Mouse (Mus musculus): ENCODE data around the gene Kirrel3.

Gene Kirrel3

DNA sequence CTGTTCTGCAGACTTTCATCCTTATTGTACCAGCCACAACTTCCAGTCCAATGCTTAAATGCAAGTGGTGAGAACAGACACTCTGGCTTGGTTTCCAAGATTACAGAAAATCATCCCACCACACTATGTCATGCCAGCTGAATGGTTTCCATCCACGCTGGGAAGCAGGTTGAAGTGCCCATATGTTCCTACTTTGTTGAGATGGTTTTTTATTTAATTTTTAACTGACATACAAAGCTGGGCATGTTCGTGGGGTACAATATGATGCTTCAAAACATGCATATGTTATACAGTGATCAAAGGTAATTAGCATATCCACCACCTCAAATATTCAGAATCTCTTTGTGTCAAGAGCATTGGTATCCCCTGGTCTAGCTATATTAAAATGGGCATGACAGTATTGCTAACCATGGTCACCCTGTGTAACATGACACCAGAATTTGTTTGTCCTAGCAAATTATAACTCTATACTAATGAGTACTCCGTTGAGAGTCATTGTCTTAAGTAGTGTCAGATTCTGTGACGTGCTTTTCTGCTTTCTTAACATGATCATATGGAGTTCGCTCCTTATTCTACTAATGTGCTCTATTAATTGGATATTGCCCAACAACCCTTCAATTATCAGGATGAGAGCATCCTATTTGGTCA, 472.6 kb downstream of the Kirrel3 start:
- DNase-seq, result no peak

DNA sequence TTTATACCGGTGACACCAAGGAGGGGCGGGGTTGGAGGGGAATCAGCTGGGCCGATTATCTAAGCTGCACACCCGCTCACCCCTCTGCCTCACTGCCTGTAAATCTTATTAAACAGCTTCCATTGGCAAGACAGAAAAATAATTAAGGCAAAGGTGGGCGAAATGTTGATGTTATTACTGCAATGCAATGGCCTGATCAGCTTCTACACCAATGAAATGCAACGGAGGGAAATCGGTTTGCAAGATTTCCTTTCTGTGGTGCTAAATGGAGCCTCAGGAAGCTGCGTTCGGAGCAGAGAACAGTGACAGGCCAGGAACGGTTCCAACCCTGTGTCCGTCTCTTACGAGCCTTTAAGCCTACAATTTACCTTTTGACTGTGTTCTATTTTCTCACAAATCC, 475.0 kb downstream of the Kirrel3 start:
- DNase-seq, result no peak

DNA sequence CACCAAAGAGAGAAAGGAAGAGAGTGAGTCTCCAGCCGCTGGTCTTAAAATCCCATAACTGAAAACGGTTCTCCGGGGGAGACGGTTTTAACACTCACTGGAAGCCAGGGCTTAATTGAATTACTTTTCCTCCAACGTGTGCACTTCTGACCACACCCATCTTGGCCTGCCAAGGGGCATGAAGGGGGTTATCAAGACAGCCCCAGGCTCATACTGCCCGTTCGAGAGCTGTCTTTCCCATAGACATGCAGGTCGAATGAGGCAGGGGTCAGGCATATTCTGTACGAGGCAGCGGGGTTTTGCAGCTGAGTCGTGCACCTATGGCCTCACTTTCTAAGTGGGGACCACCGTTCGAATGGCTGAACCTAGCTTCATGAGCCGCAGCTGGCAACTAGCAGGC, 475.5 kb downstream of the Kirrel3 start:
- no peak for DNase-seq

DNA sequence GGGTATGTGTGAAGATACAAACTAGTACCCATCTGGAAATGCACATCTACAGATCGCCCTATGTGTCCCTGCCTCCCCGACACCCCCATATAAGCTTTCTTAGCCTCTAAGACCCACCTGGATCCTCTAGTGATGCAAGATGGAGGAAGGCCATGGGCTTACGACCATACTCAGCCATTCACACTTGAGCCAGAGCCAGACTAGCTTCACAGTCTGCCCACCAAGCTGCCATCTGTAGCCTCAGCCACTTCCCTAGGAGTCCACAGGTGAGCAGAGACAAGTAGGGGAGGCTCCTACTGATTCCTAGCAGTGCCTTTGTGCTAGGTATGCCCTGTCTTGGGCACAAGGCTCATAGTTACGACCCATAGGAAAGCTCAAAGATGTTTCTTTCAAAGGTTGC, 476.6 kb downstream of the Kirrel3 start:
- DNase-seq, result no peak

DNA sequence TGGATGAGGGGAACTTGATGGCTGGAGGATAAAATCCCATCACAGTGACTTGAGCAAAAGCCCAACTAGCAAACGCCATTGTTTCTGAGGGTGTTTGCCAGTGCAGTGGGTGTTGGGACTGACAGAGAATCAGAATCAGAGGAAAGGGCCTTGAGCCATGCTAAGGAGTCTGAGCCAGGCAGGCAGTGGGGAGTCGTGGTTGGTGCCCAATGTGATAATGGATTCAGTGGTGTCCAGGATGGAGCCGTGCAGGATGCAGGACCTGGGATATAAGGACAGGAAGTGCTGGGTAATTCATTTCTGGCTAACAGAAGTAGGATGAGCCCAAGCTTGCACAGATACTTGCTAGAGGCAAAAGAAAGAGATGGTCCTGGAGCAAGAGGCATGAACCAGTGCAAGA, 477.9 kb downstream of the Kirrel3 start:
- DNase-seq, result no peak

DNA sequence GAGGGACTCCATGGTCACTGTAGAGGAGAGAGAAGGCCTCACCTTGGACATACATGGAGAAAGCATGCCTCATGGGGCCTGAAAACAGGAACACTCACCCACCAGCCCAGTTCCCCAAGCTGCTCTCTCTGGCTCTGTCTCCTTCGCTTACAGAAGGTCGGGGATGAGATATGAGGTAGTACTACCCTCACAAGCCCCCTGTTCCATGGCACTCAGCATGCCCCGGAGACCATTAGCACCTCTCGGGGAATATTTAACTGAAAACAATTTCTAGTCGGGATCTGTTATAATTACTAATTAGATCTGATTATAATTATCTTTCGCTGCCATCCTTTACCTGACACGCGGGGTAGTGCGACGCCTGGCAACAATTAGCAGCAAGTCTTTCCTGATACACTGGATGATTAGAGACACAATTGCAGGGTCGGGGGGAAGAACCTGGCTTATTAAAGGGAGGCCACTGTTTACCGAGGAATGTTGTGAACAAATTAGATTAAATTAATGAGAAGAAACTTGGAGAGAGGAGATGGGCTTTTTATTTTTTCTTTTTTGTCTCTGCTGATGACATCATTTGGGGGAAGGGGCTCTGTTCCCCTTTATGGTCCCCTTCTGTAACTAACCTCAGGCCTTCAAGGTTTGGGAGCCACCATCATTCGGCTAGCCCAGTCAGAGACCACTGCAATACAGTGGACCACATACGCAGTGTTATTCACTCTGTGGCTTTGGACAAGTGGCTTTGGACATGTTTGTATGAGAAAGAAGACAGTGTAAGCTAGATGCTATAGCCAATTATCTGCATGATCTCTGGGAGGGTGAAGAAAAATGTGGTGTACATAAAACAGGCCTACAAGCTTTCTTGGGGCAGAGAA, 478.7 kb downstream of the Kirrel3 start:
- no peak for DNase-seq

DNA sequence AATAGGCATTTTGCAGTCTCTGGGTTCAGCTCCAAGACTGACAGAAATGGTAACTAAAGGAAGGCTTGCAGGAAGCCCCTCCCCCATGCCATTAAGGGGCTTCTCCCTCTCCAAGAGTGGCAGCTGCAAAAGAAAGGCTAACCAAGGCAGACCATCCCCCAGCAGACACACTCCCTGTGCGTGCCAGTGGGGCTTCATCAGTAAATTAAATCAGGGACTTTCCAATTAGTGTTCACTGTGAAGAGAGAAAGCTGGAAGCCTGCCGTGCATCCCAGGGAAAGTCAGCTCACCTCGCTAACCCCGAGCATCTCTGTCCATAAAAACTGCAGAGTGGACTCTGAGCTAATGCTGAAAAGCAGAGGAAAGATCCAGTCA, 479.3 kb downstream of the Kirrel3 start:
- no peak for DNase-seq

DNA sequence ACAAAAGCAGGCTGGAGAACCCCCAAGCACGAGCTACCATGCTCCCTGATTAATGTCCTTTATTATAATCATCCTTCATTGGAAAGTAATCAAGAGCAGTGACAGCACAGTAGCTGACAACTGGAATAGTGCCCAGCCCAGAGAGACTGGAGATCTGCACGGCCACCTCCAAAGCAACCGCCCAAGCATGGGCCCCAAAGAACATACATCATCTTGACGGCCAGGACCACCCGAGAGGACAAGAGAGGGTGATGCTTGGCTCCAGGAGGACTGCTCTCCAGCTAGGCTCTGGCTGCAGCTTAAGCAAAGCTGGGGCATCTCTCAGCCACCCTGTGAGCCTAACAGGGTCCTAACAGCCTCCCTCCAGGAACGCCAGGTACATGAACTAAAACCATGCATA, 482.1 kb downstream of the Kirrel3 start:
- DNase-seq, result no peak

DNA sequence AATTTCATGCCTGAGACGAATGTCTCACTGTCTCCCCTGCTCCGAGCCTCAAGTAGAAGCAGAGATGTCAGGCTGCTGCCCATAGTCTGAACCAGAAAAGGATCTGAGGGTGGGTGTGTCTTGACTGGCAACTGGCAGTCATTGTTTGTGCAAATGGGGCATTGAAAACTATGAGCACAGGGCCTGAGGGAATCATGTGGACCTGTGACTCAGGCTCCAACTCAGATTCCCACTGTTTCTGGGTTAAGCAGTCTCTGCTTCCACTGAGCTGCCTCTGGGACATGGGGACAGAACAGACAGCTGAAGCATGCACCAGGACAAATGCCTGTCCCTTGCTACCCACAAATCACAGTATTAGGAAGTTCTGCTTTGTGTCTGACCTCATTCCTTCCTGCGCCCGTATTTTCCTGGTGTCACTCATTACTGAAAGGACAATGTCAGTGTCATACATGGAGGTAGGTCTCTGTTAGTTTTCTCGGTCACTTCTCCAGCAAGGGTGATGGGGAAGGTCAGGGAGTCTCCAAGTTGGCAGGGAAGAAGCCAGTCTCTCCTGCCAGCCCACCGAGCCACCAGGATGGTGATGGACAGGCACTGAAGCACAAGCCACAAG, 484.3 kb downstream of the Kirrel3 start:
- no peak for DNase-seq

DNA sequence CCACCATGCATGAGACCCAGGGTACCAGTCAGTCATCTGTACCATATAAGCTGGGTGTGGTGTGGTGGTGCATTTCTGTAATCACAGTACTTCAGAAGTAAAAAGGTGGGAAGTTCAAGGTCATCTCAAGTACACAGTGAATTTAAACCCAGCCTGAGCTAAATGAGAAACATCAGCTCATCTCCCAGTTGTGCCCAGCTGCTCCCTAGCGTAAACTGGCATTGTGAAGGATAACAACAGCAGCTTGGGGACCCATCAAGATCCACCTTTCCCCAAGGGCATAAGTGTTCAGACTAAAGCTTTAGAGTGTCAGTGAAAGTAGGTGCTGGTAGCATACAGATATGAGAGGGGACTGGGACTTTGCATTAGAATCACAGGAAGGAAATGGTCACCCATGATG, 488.6 kb downstream of the Kirrel3 start:
- no peak for DNase-seq

DNA sequence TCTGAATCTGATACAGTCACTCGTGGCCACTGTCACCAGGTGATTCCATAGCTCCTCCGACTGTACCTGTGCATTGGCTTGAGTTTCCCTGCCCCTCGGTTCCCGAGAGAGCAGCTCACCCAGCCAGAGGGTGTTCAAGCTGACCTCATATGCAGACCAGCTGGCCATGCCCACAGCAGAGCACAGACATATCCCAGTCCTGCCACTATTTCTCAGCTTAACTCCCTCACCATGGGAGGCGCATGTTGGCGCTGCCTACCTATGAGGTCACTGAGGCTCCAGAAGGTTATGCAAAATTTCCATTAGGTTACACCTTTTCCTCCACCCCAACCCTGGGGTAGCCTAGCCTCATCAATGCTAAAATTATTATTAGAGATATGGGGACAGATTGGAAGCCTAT, 489.6 kb downstream of the Kirrel3 start:
- no peak for DNase-seq

DNA sequence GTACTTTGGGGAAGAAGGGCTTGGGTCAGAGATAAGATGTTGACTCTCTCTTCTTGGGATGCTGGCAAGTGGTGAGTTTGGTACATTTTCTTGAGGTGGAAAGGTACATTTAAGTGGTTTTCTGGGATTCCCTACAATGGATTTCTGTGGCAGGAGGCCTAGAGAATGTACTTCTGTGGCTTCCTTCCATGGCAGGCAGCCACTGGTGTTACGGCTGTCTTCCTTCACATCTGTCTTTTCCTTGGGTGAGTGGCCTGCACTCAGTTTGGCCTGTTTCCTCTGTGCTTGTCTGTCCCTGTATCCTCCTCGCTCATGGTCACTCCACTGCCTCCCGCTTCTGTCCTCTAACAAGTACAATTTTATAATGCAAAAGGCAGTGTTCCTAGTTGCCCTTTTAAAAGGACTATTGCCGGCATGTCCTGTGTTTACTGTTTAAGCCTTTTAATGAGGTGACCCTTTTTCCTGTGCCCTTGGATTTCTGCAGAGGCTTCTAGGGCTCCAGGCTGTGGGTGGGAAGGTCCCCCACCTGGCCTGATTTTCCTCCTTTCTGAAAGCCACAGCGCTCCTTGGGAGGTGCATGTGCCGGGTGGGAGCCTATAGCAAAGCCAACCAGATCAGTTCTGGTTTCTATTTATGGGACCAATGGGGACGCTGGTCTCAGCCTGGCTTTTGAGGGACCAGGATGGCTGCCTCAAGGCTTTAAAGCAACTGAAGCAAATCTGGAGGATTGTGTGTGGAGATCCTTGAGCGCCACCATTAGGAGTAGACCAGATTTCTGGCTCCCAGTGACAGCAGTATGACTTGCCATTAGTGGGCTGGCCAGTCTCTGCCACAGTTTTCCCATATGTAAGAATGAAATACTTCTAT, 491.1 kb downstream of the Kirrel3 start:
- no peak for DNase-seq

DNA sequence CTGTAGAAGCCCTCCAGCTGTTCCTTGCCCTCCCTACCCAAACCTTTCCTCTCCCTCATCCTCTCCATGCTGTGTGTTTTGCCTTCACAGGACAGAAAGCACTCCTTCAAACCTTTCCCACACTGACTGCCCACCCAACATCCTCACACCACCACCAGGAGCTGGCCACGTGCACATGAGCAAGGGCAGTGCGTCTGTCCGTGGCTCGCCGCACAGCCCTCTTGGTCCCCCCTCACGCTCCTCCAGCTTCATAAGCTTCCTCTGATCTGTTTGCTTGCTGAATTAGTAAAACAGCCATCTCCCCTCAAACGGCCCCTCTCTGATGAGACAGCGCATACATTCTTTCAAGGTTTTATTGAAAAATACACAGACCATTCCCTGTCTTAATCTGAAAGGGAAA, 492.0 kb downstream of the Kirrel3 start:
- no peak for DNase-seq

DNA sequence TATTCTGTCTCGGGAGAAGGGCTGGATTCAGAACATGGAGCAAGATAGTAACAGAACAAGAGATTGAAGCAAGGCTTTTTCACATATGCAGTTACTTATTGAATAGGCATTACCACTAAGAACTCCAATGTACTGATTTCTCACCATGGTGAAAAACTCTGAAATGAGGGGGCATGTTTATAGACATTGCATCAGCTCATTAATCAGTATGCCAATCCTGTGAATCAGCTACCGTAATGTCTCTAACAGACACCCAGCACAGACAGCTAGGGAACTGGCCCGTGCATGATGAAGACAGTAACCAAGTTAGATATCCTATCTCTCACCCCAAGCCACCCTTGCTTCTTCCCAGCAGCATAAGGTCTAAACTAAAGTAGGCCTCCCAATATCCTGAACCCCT, 492.5 kb downstream of the Kirrel3 start:
- DNase-seq, result no peak

DNA sequence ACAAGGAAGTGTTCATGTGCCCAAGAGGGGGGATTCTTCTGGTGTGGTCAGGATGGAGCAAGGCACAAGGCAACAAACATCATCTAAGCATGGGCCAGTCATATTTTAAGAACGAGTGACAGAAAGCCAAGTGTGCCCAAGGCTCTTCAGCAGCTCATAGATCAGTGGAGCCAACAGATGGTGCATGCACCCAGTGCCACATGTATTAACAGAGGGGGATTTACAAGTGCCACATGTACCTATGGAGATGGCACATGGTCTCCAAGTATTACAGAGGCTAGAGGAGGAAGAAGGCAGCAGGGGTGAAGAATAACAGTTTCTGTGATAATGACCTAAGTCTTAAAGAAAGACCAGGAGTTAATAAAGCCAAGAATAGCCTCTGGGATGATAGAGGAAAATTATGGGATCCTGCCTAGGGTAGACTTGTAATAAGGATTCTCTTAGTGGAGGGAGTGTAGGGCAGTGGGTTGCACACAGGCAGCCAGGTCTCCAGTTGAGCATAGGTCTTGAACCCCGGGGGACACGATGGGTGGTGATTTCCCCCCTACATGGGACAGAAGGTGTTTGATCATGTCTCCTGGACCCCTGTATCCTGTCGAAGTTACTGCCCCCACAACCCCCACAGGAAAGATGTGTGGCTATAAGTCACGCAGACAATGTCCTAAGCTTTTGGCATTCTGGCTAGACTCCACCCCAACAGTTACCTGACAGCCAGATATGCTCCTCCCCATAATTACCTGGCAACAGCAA, 495.0 kb downstream of the Kirrel3 start:
- no peak for DNase-seq

DNA sequence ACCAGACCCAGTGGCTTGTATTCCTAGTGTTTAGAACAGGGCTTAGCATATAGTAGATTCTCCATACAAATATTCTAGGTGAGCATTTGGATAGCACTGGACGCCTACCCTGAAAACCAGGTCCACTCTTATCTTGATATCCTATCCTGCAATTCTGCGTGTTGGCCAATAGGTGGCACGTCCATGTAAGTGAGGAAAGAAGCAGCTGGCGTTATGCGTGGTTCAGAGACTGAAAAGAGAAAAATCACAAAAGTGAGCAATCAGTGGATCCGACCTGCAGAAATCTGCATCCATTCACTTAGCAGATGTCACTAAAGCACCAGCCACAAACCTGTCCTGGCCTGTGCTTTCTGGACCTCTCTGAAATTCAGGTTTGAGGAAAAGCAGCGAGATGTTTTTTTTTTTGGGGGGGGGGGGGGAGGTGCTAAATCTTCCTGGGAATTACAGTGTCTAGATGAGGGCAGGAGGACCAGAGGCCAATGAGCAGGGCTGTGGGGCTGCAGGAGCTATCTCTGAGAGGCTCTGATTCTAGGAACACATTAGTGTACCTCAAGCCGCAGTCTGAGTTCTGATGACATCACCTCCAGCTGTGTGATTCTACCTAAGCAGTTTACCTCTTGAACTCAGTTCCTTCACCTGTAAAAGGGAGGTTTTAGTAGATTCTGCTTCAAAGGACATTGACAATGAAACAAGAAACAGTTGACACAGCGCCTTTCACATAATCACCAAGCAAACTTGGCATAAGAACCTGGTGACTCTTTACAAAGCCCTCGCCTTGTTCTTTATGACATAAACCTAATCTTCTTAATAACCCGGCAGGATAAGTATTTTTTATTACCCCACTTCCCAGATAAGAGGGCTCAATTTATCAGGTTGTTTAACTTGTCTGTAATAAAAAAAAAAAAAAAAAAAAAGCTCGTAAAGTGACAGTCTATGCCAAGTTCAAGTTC, 498.1 kb downstream of the Kirrel3 start:
- DNase-seq, result no peak

DNA sequence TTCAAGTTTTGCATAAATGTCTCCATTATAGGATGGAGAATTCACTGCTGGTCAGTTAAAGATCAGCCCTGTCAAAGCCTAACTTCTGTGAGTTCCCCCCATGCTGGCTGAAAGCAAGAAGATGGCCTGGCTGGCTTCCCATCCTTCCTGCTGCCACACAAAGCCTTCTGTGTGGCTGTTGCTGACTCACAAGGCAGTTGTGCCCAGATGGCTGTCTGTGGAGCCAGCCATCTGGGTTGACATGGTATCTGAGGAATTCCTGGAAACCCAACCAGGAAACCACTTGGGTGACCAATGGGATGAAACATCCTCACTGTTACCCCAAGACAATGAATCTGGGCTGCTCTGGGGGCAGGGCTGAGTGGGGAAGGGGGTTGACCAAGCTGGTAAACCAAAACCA, 500.5 kb downstream of the Kirrel3 start:
- DNase-seq, result no peak

DNA sequence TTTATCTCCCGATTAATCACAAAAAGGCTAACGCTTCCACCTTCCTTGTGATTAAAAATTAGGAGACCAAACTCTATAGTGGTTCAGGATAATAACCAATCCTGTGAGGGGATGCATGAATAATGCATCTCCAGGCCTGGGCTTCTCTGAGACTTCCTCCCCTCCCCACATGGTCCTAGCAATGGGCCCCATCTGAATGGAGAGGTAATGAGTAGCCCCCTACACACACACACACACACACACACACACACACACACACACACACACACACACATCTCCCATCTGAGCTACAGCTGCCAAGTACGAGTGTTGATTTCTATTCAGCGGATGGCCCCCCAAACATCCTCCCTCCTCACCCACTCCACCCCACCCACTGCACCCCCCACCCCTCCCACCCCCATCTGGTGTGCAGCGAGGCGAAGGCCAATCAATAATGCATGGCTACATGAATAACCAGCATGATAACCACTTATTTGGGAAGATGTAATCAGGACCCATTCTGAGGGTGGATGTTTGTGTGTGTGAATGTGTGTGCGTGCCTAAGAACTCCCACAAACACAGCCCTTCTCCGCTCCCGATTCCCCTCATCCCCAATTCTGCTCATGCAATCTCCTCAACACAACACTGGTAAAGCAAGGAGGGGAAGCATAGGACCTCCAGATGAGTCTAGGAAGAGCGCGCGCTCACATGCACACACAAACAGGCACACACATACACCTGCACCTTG, 501.9 kb downstream of the Kirrel3 start:
- DNase-seq, result no peak

DNA sequence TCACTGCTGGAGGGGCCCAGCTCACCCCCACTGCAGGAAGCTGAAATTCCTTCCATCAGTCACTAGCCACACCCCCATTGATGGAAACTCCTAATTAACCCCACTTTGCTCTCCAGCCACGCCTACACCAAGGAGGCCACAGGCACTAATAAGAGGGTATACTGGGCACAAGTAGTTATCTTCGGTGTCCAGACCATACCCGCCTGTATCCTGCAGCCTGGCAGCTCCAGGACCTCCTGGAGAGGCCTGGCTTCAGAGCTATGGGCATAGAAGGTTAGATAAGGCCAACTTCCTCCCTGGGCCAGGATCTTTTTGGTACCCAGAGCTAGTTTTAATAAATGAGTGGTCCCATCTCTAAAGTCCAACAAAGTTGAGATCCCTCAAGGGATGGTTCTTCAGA, 503.0 kb downstream of the Kirrel3 start:
- DNase-seq, result no peak

DNA sequence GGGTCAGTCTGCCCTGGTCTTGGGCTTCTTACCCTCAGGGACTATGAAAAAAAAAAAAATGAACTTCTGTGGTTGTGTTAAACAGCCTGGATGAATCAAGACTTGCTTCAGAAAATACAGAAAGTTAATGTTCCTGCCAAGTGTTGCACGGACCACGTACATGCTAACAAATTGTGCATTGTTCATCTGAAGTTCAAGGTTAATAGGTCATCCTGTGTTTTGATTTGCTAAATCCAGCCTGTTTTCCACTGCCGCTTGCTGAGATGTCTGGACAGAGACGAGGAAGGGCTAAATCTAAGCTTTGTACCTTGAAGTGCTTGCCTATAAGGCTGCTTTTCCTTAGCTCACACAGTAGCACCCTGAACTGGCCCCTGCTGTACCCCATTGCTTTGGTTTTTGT, 506.5 kb downstream of the Kirrel3 start:
- no peak for DNase-seq
